Mouse (Mus musculus): ENCODE data around the gene Tle2. TPM values are rescaled to one million over a fixed set of nuclear protein-coding genes. Genes with fewer than 3 reads are reported as not detected.

The Tle2 gene
- polyA plus RNA-seq, 1 experiment from 2014 or later, result 23.6 TPM

DNA sequence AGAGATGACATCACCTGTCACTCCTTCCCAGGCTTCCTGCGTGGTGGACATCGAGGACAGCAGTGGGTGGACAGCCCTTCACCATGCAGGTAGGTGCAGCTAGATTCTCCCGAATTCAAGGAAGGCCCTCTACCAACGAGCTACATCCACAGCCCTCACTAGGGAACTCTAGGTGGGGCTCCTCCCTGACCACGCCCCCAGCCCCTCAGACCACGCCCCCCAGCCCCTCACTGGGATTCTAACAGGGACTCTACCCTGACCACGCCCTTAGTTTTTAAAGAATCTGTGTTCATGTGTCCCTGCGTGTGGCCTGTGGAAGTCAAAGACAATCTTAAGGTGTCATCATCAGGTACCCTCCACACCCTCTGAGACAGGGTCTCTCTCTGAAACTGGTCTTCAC is 62.0 kb downstream of the Tle2 start:
- 15% methylated on average over 8 of the region's 8 CpGs for WGBS
- ATAC-seq (replicated peaks; ENCODE audit: insufficient number of reproducible peaks, insufficient read depth, low FRiP score, low read depth), result no peak
- Histone ChIP-seq H3K4me1 (replicated peaks) (peaks cover 22% of the 10 kb centered on the region), H3K4me3 (no peak overlapping the region), H3K36me3 (no peaks in the 10 kb centered on the region), H3K9me3 (replicated peaks) (no peaks in the 10 kb centered on the region), H3K27me3 (no peaks in the 10 kb centered on the region), H3K4me2 (no peak overlapping the region), H3K27ac (no peak overlapping the region), H3K9ac (no peak overlapping the region)

DNA sequence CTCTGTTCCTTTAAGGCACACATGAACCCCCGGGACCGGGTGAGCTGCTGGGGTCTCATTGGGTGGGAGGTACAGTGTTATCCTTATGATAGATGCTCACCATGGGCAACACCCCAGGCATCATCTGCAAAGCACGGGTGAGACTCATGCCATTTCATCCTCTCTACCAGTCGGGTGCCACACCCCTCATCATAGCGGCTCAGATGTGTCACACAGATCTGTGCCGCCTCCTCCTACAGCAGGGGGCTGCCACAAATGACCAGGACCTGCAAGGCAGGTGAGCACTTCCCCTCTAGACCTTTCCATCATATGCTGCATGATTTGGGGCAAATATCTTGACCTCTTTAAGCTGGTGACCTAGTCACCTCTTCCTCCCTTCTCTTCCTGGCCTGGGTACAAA is 63.7 kb downstream of the Tle2 start:
- Histone ChIP-seq H3K27me3 (no peaks in the 10 kb centered on the region), H3K27ac (no peak overlapping the region), H3K9me3 (replicated peaks) (no peaks in the 10 kb centered on the region), H3K4me3 (no peak overlapping the region), H3K4me1 (replicated peaks) (peaks cover 38% of the 10 kb centered on the region), H3K36me3 (no peaks in the 10 kb centered on the region), H3K9ac (no peak overlapping the region), H3K4me2 (no peak overlapping the region)
- no peak for ATAC-seq (replicated peaks; ENCODE audit: insufficient number of reproducible peaks, insufficient read depth, low FRiP score, low read depth)
- 73% methylated on average over 6 of the region's 6 CpGs for WGBS

Other genes starting within 250 kb of the Tle2 start
- gene Tbxa2r, start 245.8 kb upstream of the Tle2 start, polyA plus RNA-seq (2015; fragmentation: Nextera tagmentation; extraction: Ambion mirVana), result 11.3 and 17.9 TPM in 2 replicates
- 0.04 TPM in 1 of 2 replicates, not detected in the other for gene Gipc3, start 231.3 kb upstream of the Tle2 start, polyA plus RNA-seq (2015; fragmentation: Nextera tagmentation; extraction: Ambion mirVana)
- 82.8 and 83.4 TPM in 2 replicates for gene Hmg20b, start 224.1 kb upstream of the Tle2 start, polyA plus RNA-seq (2015; fragmentation: Nextera tagmentation; extraction: Ambion mirVana)
- gene Mfsd12, start 217.1 kb upstream of the Tle2 start, polyA plus RNA-seq (2015; fragmentation: Nextera tagmentation; extraction: Ambion mirVana), result 11.7 and 22.3 TPM in 2 replicates
- 0.81 and 2.2 TPM in 2 replicates for gene 4930404N11Rik, start 208.7 kb upstream of the Tle2 start, polyA plus RNA-seq (2015; fragmentation: Nextera tagmentation; extraction: Ambion mirVana)
- 66.5 and 84.1 TPM in 2 replicates for gene Fzr1, start 196.0 kb upstream of the Tle2 start, polyA plus RNA-seq (2015; fragmentation: Nextera tagmentation; extraction: Ambion mirVana)
- 65.2 and 79.9 TPM in 2 replicates for gene Dohh, start 190.1 kb upstream of the Tle2 start, polyA plus RNA-seq (2015; fragmentation: Nextera tagmentation; extraction: Ambion mirVana)
- 2.2 and 2.3 TPM in 2 replicates for gene Gm48551, start 190.1 kb upstream of the Tle2 start, polyA plus RNA-seq (2015; fragmentation: Nextera tagmentation; extraction: Ambion mirVana)
- 0.84 and 0.91 TPM in 2 replicates for gene Gm48552, start 185.6 kb upstream of the Tle2 start, polyA plus RNA-seq (2015; fragmentation: Nextera tagmentation; extraction: Ambion mirVana)
- gene Smim24, start 181.5 kb upstream of the Tle2 start, polyA plus RNA-seq (2015; fragmentation: Nextera tagmentation; extraction: Ambion mirVana), result 3.9 and 4.1 TPM in 2 replicates
- gene Nfic, start 118.9 kb upstream of the Tle2 start, polyA plus RNA-seq (2015; fragmentation: Nextera tagmentation; extraction: Ambion mirVana), result 60.9 and 71.2 TPM in 2 replicates
- 0.08 and 0.41 TPM in 2 replicates for gene Celf5, start 91.9 kb upstream of the Tle2 start, polyA plus RNA-seq (2015; fragmentation: Nextera tagmentation; extraction: Ambion mirVana)
- gene Ncln, start 78.2 kb upstream of the Tle2 start, polyA plus RNA-seq (2015; fragmentation: Nextera tagmentation; extraction: Ambion mirVana), result 43.6 and 63.4 TPM in 2 replicates
- gene S1pr4, start 74.4 kb upstream of the Tle2 start, polyA plus RNA-seq (2015; fragmentation: Nextera tagmentation; extraction: Ambion mirVana), result 0.47 and 1.5 TPM in 2 replicates
- 0.64 and 1.6 TPM in 2 replicates for gene Gna15, start 50.3 kb upstream of the Tle2 start, polyA plus RNA-seq (2015; fragmentation: Nextera tagmentation; extraction: Ambion mirVana)
- 52.1 and 64.1 TPM in 2 replicates for gene Gna11, start 29.4 kb upstream of the Tle2 start, polyA plus RNA-seq (2015; fragmentation: Nextera tagmentation; extraction: Ambion mirVana)
- gene Aes, start 15.1 kb upstream of the Tle2 start, polyA plus RNA-seq (2015; fragmentation: Nextera tagmentation; extraction: Ambion mirVana), result 650 and 761 TPM in 2 replicates
- 23.9 and 30.5 TPM in 2 replicates for gene Tle6, start 26.5 kb downstream of the Tle2 start, polyA plus RNA-seq (2015; fragmentation: Nextera tagmentation; extraction: Ambion mirVana)
- 0.48 and 0.72 TPM in 2 replicates for gene BC025920, start 31.7 kb downstream of the Tle2 start, polyA plus RNA-seq (2015; fragmentation: Nextera tagmentation; extraction: Ambion mirVana)
- gene Sirt6, start 53.2 kb downstream of the Tle2 start, polyA plus RNA-seq (2015; fragmentation: Nextera tagmentation; extraction: Ambion mirVana), result 20.8 and 26.7 TPM in 2 replicates
- gene Ankrd24, start 54.0 kb downstream of the Tle2 start, polyA plus RNA-seq (2015; fragmentation: Nextera tagmentation; extraction: Ambion mirVana), result 12.3 and 13.7 TPM in 2 replicates
- gene Gm10778, start 74.5 kb downstream of the Tle2 start, polyA plus RNA-seq (2015; fragmentation: Nextera tagmentation; extraction: Ambion mirVana), result 2.8 and 2.9 TPM in 2 replicates
- 8.3 and 10.9 TPM in 2 replicates for gene Zfp433, start 130.3 kb downstream of the Tle2 start, polyA plus RNA-seq (2015; fragmentation: Nextera tagmentation; extraction: Ambion mirVana)
- 3.9 and 4.6 TPM in 2 replicates for gene Gm3055, start 196.6 kb downstream of the Tle2 start, polyA plus RNA-seq (2015; fragmentation: Nextera tagmentation; extraction: Ambion mirVana)
- gene Gm4767, start 237.6 kb downstream of the Tle2 start, polyA plus RNA-seq (2015; fragmentation: Nextera tagmentation; extraction: Ambion mirVana), result 1.2 and 2.2 TPM in 2 replicates